Mouse (Mus musculus): ENCODE measurements around the gene Nup205. TPM values are rescaled to one million over a fixed set of nuclear protein-coding genes. Genes with fewer than 3 reads are reported as not detected.

The Nup205 gene
- polyA plus RNA-seq, 1 experiment = 21.5 TPM

GRCm38 (mm10) chr6:35257626-35258190 lies 80.5 kb downstream of the Nup205 start:
- Histone ChIP-seq H3K4me3 (ENCODE audit: insufficient read depth, low read length) (no peak overlapping the region), H3K4me1 (ENCODE audit: control insufficient read depth, insufficient read depth, low read length) (peaks cover 8% of the 10 kb centered on the region; the same call in 1 of the 2 replicates), H3K27ac (ENCODE audit: insufficient read depth, low read length) (no peak overlapping the region)
- TF ChIP-seq POLR2A (IDR thresholded peaks at IDR 0.05; ENCODE audit: extremely low read depth, insufficient read depth, low read length) = no peak

- TF ChIP-seq POLR2A (IDR thresholded peaks at IDR 0.05; ENCODE audit: extremely low read depth, insufficient read depth, low read length) (no peak), CTCF (IDR thresholded peaks at IDR 0.05; ENCODE audit: extremely low read depth, insufficient read depth, low read length) (no peak)
- peaks cover 8% of the 10 kb centered on the region; the same call in 1 of the 2 replicates for H3K4me1 ChIP-seq (ENCODE audit: control insufficient read depth, insufficient read depth, low read length)
Observed at GRCm38 (mm10) chr6:35258922-35259321, 81.7 kb downstream of the Nup205 start.

GRCm38 (mm10) chr6:35259526-35259925 lies 82.3 kb downstream of the Nup205 start:
- H3K27ac ChIP-seq (ENCODE audit: insufficient read depth, low read length) = no peak overlapping the region
- no peak overlapping the region for H3K4me3 ChIP-seq (ENCODE audit: insufficient read depth, low read length)
- H3K4me1 ChIP-seq (ENCODE audit: control insufficient read depth, insufficient read depth, low read length) = peaks cover 8% of the 10 kb centered on the region; the same call in 1 of the 2 replicates
- TF ChIP-seq CTCF (IDR thresholded peaks at IDR 0.05; ENCODE audit: extremely low read depth, insufficient read depth, low read length) (no peak), POLR2A (IDR thresholded peaks at IDR 0.05; ENCODE audit: extremely low read depth, insufficient read depth, low read length) (no peak)

More at GRCm38 (mm10) chr6:35258922-35259321, 81.7 kb downstream of the Nup205 start:
- H3K27ac ChIP-seq (ENCODE audit: insufficient read depth, low read length) = no peak overlapping the region
- H3K4me3 ChIP-seq (ENCODE audit: insufficient read depth, low read length) = no peak overlapping the region

- no peak overlapping the region for H3K27ac ChIP-seq (ENCODE audit: insufficient read depth, low read length)
- no peak overlapping the region for H3K4me3 ChIP-seq (ENCODE audit: insufficient read depth, low read length)
- TF ChIP-seq CTCF (IDR thresholded peaks at IDR 0.05; ENCODE audit: extremely low read depth, insufficient read depth, low read length) (no peak), POLR2A (IDR thresholded peaks at IDR 0.05; ENCODE audit: extremely low read depth, insufficient read depth, low read length) (no peak)
- peaks cover 6% of the 10 kb centered on the region; the same call in 1 of the 2 replicates for H3K4me1 ChIP-seq (ENCODE audit: control insufficient read depth, insufficient read depth, low read length)
Observed at GRCm38 (mm10) chr6:35260531-35260930, 83.3 kb downstream of the Nup205 start.

- Histone ChIP-seq H3K27ac (ENCODE audit: insufficient read depth, low read length) (no peak overlapping the region), H3K4me1 (ENCODE audit: control insufficient read depth, insufficient read depth, low read length) (0 out of 2 replicates have a peak, but pooled peaks cover 2% of the 10 kb centered on the region), H3K4me3 (ENCODE audit: insufficient read depth, low read length) (no peak overlapping the region)
- TF ChIP-seq POLR2A (IDR thresholded peaks at IDR 0.05; ENCODE audit: extremely low read depth, insufficient read depth, low read length) (no peak), CTCF (IDR thresholded peaks at IDR 0.05; ENCODE audit: extremely low read depth, insufficient read depth, low read length) (no peak)
Observed at GRCm38 (mm10) chr6:35265580-35266278, 88.5 kb downstream of the Nup205 start.

GRCm38 (mm10) chr6:35268711-35269110 lies 91.5 kb downstream of the Nup205 start:
- Histone ChIP-seq H3K27ac (ENCODE audit: insufficient read depth, low read length) (no peak overlapping the region), H3K4me1 (ENCODE audit: control insufficient read depth, insufficient read depth, low read length) (no peaks in the 10 kb centered on the region), H3K4me3 (ENCODE audit: insufficient read depth, low read length) (no peak overlapping the region)
- TF ChIP-seq POLR2A (IDR thresholded peaks at IDR 0.05; ENCODE audit: extremely low read depth, insufficient read depth, low read length) (no peak), CTCF (IDR thresholded peaks at IDR 0.05; ENCODE audit: extremely low read depth, insufficient read depth, low read length) (no peak)

GRCm38 (mm10) chr6:35269643-35270042 lies 92.4 kb downstream of the Nup205 start:
- no peaks in the 10 kb centered on the region for H3K4me1 ChIP-seq (ENCODE audit: control insufficient read depth, insufficient read depth, low read length)
- H3K4me3 ChIP-seq (ENCODE audit: insufficient read depth, low read length) = no peak overlapping the region
- no peak overlapping the region for H3K27ac ChIP-seq (ENCODE audit: insufficient read depth, low read length)
- no peak for TF ChIP-seq POLR2A (IDR thresholded peaks at IDR 0.05; ENCODE audit: extremely low read depth, insufficient read depth, low read length)
- no peak for TF ChIP-seq CTCF (IDR thresholded peaks at IDR 0.05; ENCODE audit: extremely low read depth, insufficient read depth, low read length)

- Histone ChIP-seq H3K27ac (ENCODE audit: insufficient read depth, low read length) (no peak overlapping the region), H3K4me3 (ENCODE audit: insufficient read depth, low read length) (no peak overlapping the region), H3K4me1 (ENCODE audit: control insufficient read depth, insufficient read depth, low read length) (no peaks in the 10 kb centered on the region)
- no peak for TF ChIP-seq CTCF (IDR thresholded peaks at IDR 0.05; ENCODE audit: extremely low read depth, insufficient read depth, low read length)
- TF ChIP-seq POLR2A (IDR thresholded peaks at IDR 0.05; ENCODE audit: extremely low read depth, insufficient read depth, low read length) = no peak
Observed at GRCm38 (mm10) chr6:35271094-35271855, 94.1 kb downstream of the Nup205 start.

- no peak overlapping the region for H3K27ac ChIP-seq (ENCODE audit: insufficient read depth, low read length)
- H3K4me3 ChIP-seq (ENCODE audit: insufficient read depth, low read length) = no peak overlapping the region
- TF ChIP-seq POLR2A (IDR thresholded peaks at IDR 0.05; ENCODE audit: extremely low read depth, insufficient read depth, low read length) = no peak
- no peak for TF ChIP-seq CTCF (IDR thresholded peaks at IDR 0.05; ENCODE audit: extremely low read depth, insufficient read depth, low read length)
- no peaks in the 10 kb centered on the region for H3K4me1 ChIP-seq (ENCODE audit: control insufficient read depth, insufficient read depth, low read length)
Observed at GRCm38 (mm10) chr6:35271868-35272765, 94.9 kb downstream of the Nup205 start.
